Mouse (Mus musculus) testis, adult 2 months (tissue): Measurements from ENCODE around the gene Arhgef28. TPM values are rescaled to one million over a fixed set of nuclear protein-coding genes. Genes with fewer than 3 reads are reported as not detected.
"Not testable (repeated sequence)": the region's sequence is repeated elsewhere in the genome, so short reads cannot be mapped to it uniquely, and the experiment has no call there.

ENCODE experiments used
- H3K27ac ChIP-seq: fragments of 200-500 bp; 2 replicates; pipeline ENCODE4 v1.5.1; 2012; ENCODE audit warnings: low read depth, low read length; ENCODE audit not compliant: control insufficient read depth, insufficient read depth
- H3K27me3 ChIP-seq: fragments of 200-500 bp; 2 replicates; pipeline ENCODE4 v1.6.1; 2012; ENCODE audit warnings: mild to moderate bottlenecking, low read length, moderate library complexity; ENCODE audit not compliant: control insufficient read depth, insufficient read depth
- H3K36me3 ChIP-seq: fragments of 200-500 bp; 2 replicates; pipeline ENCODE4 v1.6.1; 2012; ENCODE audit warnings: mild to moderate bottlenecking, low read length; ENCODE audit not compliant: control insufficient read depth, insufficient read depth
- H3K4me1 ChIP-seq: fragments of 200-500 bp; 2 replicates; pipeline ENCODE4 v1.6.1; 2012; ENCODE audit warnings: low read length; ENCODE audit not compliant: control insufficient read depth, insufficient read depth
- H3K4me3 ChIP-seq: fragments of 200-500 bp; 2 replicates; pipeline ENCODE4 v1.5.1; 2012; ENCODE audit warnings: low read depth, mild to moderate bottlenecking, low read length, moderate library complexity, mixed read lengths; ENCODE audit not compliant: control insufficient read depth
- CTCF ChIP-seq: fragments of 200-500 bp; IDR thresholded peaks from 2 replicates; pipeline ENCODE4 v1.5.1; 2012; ENCODE audit warnings: low read depth, mild to moderate bottlenecking, inconsistent platforms, low read length, moderate library complexity; ENCODE audit not compliant: control insufficient read depth, insufficient read depth, insufficient replicate concordance
- POLR2A ChIP-seq: fragments of 200-500 bp; IDR thresholded peaks from 2 replicates; pipeline ENCODE4 v1.6.1; 2012; ENCODE audit warnings: low read depth, mild to moderate bottlenecking, inconsistent platforms, low read length, moderate library complexity; ENCODE audit not compliant: control insufficient read depth
- polyA plus RNA-seq: library from polyadenylated mRNA; depleted of rRNA; stranded (reverse); fragments of >200 nt; gene quantifications from 2 replicates; pipeline ENCODE4 v1.2.3, GENCODE M21; 2012

Gene Arhgef28
- polyA plus RNA-seq, 1 experiment: 0.67 TPM

DNA sequence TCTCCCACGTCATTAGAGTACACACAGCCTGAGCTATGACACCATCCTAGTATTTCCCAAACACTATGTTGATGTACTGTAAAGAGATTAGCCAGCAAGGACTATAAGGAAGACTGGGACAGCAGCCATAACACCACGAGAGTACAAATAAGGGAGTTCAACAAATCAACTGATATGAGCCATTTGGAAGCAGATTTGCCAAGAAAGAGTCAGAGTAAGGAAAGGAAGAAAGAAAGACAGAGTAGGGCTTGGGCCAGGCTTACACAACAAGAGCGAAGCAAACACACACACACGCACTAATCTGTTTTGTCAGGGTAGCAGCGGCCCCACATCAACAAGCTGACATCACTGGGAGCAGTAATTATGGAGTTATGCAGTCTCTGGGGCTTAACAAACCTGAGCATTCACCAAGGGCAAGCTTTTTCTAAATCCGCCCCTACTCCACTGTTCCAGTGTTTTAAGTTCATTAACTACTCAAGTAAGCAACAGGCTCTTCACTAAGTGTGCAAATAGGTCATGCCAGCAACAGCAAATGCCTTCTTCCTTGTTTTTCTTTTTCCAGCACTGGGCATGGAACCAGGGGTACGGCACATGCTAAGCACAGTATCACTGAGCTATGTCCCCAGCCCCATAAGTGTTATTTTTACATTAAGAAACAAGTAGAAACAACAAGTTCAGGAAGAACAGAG lies 88.5 kb downstream of the Arhgef28 start:
- H3K27me3 ChIP-seq: no peaks in the 10 kb centered on the region
- no peaks in the 10 kb centered on the region for H3K36me3 ChIP-seq
- no peak overlapping the region for H3K27ac ChIP-seq
- no peak overlapping the region for H3K4me3 ChIP-seq
- no peaks in the 10 kb centered on the region for H3K4me1 ChIP-seq
- no peak for TF ChIP-seq CTCF
- TF ChIP-seq POLR2A: no peak

DNA sequence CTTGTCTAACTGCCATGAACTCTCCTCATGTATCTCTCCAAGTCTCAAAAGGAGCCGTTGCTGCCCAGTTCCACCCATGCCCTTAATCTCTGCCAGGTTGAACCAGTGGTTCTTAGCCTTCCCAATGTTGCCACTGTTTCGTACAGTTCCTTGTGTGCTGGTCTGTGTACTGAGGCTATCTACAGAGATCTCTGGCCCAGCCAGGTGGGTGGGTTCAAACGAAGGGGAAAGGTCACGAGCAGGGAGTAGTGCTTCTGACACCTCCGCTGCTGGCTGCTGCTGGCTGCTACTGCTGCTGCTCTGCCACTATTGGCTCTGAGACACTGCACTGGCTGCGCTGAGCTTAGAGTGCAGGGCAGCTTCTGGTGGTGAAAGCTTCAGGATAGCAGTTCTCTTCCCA lies 90.6 kb downstream of the Arhgef28 start:
- no peak for TF ChIP-seq POLR2A
- TF ChIP-seq CTCF: no peak
- no peaks in the 10 kb centered on the region for H3K27me3 ChIP-seq
- H3K4me3 ChIP-seq: no peak overlapping the region
- no peak overlapping the region for H3K27ac ChIP-seq
- no peaks in the 10 kb centered on the region for H3K4me1 ChIP-seq
- no peaks in the 10 kb centered on the region for H3K36me3 ChIP-seq

DNA sequence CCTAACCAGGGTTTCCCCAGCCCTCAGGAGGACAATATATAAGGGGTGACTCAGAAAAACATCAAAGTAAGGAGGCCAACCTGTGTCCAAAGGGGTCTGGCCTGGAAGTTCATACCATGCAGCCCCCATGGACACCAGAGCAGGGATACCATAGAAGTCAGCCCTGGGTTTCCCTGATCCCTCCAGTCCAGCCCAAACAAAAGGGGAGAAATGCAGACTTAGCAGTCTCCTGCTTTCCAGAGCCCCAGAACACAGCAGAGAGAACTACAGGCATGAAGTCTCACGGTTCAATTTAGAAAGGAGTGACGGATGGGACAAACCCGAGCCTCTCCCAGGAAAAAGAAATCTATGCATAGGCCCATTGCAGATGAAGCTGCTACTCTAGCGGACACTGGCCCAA lies 91.2 kb downstream of the Arhgef28 start:
- H3K27me3 ChIP-seq: no peaks in the 10 kb centered on the region
- H3K36me3 ChIP-seq: no peaks in the 10 kb centered on the region
- no peak overlapping the region for H3K4me3 ChIP-seq
- no peaks in the 10 kb centered on the region for H3K4me1 ChIP-seq
- H3K27ac ChIP-seq: no peak overlapping the region
- TF ChIP-seq POLR2A: no peak
- no peak for TF ChIP-seq CTCF

DNA sequence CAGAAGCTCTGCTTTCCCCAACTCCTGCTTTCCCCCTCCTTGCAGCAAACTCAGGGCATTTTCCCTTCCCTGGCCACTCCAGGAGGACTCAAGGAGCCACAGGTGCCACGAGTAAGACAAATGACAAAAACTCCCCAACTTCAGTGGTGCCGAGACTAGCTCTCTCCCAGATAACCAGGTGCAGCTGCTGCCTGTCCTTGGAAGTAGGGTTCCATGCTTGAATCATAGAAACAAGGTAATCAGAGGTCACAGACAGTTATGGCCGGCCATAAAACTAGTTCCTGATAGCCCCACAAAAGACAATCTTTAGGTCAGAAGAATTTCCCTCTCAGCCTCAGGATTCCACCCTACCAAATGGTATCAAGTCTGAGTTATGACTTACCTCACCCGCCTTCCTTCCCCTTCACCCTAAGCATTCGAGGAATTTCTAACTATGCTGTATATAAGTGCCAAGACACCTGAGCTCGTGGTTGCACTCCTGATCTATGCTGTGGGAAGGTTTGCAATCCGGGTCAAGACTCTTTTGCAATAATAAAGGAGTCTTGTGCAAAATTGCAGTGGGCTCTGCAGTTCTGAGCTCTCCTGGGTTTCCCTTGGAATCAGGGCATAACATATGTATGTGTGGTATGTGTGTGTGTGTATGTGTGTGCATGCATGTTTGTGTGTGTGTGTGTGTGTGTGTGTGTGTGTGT lies 93.3 kb downstream of the Arhgef28 start:
- Histone ChIP-seq H3K36me3 (no peaks in the 10 kb centered on the region), H3K27ac (no peak overlapping the region), H3K27me3 (no peaks in the 10 kb centered on the region), H3K4me3 (no peak overlapping the region), H3K4me1 (no peaks in the 10 kb centered on the region)
- no peak for TF ChIP-seq POLR2A
- TF ChIP-seq CTCF: no peak

DNA sequence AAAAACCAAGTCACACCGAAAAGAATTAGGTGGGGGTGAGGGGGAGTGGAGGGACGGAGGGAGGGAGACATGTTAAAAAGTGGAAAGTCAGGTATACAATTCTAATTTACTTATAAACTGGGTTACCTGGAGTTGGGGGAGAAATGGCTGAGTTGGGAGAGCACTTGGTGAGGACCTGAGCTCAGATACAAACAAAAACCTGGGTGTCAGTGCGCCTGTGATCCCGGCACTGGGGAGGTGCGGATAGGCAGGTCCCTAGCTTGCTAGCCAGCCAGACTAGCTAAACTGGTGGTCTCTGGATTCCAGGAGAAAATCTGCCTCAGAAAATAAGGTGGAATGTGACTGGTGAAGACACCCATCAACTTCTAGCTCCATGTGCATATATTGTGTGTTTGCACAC lies 94.7 kb downstream of the Arhgef28 start:
- no peak overlapping the region for H3K4me3 ChIP-seq
- no peaks in the 10 kb centered on the region for H3K36me3 ChIP-seq
- TF ChIP-seq CTCF (no peak), POLR2A (no peak)

DNA sequence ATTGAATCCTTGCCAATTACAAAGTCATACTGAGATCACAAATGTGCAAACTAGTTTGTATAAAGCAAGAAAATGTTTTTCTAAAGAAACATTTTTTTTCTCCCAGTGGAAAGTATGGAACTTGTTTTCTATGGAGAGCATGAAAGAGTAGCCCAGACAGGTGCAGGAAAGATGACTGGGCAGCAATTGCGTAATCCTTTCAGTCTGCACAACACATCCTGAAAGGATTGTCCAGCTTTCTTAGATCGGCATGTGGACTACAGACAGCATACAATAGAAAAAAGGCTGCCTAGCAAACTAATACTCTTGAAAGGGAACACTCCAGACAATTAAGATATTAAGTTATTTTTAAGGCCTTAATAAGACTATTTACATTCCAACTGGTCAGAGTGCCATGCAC lies 95.2 kb downstream of the Arhgef28 start:
- H3K4me1 ChIP-seq: no peaks in the 10 kb centered on the region
- TF ChIP-seq POLR2A (no peak), CTCF (no peak)
- no peak overlapping the region for H3K27ac ChIP-seq
- no peaks in the 10 kb centered on the region for H3K27me3 ChIP-seq
- no peak overlapping the region for H3K4me3 ChIP-seq
- H3K36me3 ChIP-seq: no peaks in the 10 kb centered on the region

More for the DNA sequence above, 94.7 kb downstream of the Arhgef28 start:
- H3K4me1 ChIP-seq: no peaks in the 10 kb centered on the region
- H3K27ac ChIP-seq: no peak overlapping the region
- H3K27me3 ChIP-seq: no peaks in the 10 kb centered on the region

DNA sequence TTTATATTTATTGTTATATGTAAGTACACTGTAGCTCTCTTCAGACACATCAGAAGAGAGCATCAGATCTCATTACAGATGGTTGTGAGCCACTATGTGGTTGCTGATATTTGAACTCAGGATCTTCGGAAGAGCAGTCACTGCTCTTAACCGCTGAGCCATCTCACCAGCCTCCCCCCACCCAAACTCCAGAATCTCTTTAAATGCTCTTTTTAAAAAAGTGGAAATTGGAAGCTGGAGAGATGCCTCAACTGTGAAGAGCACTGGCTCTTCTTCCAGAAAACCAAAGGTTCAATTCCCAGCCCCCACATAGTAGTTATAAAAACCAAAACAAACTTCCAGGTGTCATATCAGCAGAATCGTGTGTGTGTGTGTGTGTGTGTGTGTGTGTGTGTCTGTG lies 97.8 kb downstream of the Arhgef28 start:
- not testable (repeated sequence) for H3K4me1 ChIP-seq, H3K36me3 ChIP-seq, H3K27me3 ChIP-seq, H3K4me3 ChIP-seq, H3K27ac ChIP-seq
